Mouse (Mus musculus) midbrain, postnatal 0 days (tissue): ENCODE measurements at regions not wholly inside any gene's neighbourhood (a gene's known extent, or its start where the extent isn't known, plus 50 kb on each side); places are given as distances from the start of the nearest gene placed in this dataset.

Experiments used
- ATAC-seq: fragments of 200-750 bp; cut with Nextera tagmentation; 2 replicates; pipeline ENCODE4 v1.8.0; 2017; ENCODE audit warnings: moderate number of reproducible peaks, mild to moderate bottlenecking, moderate TSS enrichment, moderate library complexity; ENCODE audit not compliant: low FRiP score
- DNase-seq: peaks from one replicate; pipeline ENCODE4 v3.0.0-alpha.2; 2015; ENCODE audit warnings: low spot score
- H3K27ac ChIP-seq: fragments of 300-500 bp; sonication (generic); 2 replicates; pipeline ENCODE4 v1.5.1; 2014; ENCODE audit warnings: low read depth, mild to moderate bottlenecking, low read length, mixed read lengths
- H3K27me3 ChIP-seq: fragments of 300-500 bp; sonication (generic); 2 replicates; pipeline ENCODE4 v1.6.1; 2014; ENCODE audit warnings: low read length, control low read depth, mixed read lengths; ENCODE audit not compliant: insufficient read depth
- H3K36me3 ChIP-seq: fragments of 300-500 bp; sonication (generic); 2 replicates; pipeline ENCODE4 v1.6.1; 2014; ENCODE audit warnings: low read length, control low read depth, mixed read lengths; ENCODE audit not compliant: insufficient read depth
- H3K4me1 ChIP-seq: fragments of 300-500 bp; sonication (generic); 2 replicates; pipeline ENCODE4 v1.6.1; 2014; ENCODE audit warnings: mild to moderate bottlenecking, control low read depth, antibody characterized with exemption, low read length, mixed read lengths; ENCODE audit not compliant: insufficient read depth
- H3K4me2 ChIP-seq: fragments of 300-500 bp; sonication (generic); 2 replicates; pipeline ENCODE4 v1.6.1; 2014; ENCODE audit warnings: low read depth, mild to moderate bottlenecking, low read length, mixed read lengths; ENCODE audit not compliant: poor library complexity, severe bottlenecking
- H3K4me3 ChIP-seq: fragments of 300-500 bp; sonication (generic); 2 replicates; pipeline ENCODE4 v1.5.1; 2014; ENCODE audit warnings: low read depth, mild to moderate bottlenecking, low read length, moderate library complexity
- H3K9ac ChIP-seq: fragments of 300-500 bp; sonication (generic); replicated peaks from 2 replicates; pipeline ENCODE4 v1.6.1; 2014; ENCODE audit warnings: mild to moderate bottlenecking, low read length, moderate library complexity, mixed read lengths; ENCODE audit not compliant: poor library complexity, severe bottlenecking
- H3K9me3 ChIP-seq: fragments of 300-500 bp; sonication (generic); 2 replicates; pipeline ENCODE4 v1.6.1; 2016; ENCODE audit warnings: low read length, control low read depth
- CTCF ChIP-seq: IDR thresholded peaks from 2 replicates; pipeline ENCODE4 v1.5.1; 2016; ENCODE audit warnings: antibody characterized with exemption, mild to moderate bottlenecking
- WGBS: fragments of 180-500 bp; shearing (Covaris S2); extraction: QIAGEN DNeasy Blood & Tissue Kit; methylation state at CpG from one replicate; pipeline ENCODE4 v1.1.7; 2014; 5-methylcytosine and 5-hydroxymethylcytosine counted together

DNA sequence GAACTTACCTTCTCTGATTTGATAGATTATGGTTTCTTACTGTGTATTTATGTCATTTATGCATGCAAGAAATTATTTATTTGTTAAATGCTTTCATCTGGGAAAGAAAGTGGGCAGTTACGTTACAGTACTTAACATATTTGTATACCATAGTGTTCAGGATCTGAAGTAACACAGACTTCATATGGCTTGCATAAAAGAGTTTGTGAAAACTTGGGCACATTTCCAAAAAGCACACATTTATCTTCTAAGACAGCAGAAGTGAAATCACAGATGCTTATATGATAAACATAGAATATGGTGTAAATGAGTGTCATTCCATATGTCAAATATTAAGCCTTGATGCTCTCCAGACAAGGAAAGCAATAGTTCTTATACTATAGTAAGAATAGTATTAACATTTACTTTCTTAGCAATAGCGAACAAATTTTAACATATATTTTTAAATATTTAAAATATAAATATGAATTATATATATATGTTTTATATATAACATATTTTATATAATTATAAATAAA is 4549.1 kb upstream of the Gm7489 start:
- ATAC-seq (no peak), DNase-seq (no peak)
- H3K9ac ChIP-seq, result no peak overlapping the region

DNA sequence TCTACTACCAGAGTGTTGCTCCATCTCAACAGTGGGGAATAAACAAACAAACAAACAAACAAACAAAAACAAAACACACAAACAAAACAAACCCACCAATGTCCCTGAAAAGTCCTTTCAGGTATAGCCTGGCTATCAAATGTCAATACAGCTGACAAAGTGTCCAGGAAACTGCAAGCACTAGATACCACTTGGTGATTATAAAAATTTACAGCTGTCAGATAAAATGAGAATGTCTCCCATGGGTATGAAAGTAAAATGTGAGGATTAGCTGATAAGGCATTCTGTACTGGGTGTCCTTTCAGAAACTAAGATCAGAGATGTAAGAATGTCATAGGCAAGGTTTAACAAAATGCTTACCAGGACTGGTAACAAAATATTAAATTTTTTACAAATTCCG is 4537.7 kb upstream of the Gm7489 start:
- Histone ChIP-seq H3K4me3 (no peak overlapping the region), H3K9ac (no peak overlapping the region), H3K4me2 (no peak overlapping the region), H3K4me1 (no peaks in the 10 kb centered on the region), H3K9me3 (no peaks in the 10 kb centered on the region), H3K27ac (no peak overlapping the region), H3K36me3 (no peaks in the 10 kb centered on the region), H3K27me3 (no peaks in the 10 kb centered on the region)
- no peak for DNase-seq
- no peak for ATAC-seq
- TF ChIP-seq CTCF, result no peak
- WGBS, result 94% methylated on average over 1 of the region's 1 CpGs

More for the DNA sequence above, 4549.1 kb upstream of the Gm7489 start:
- H3K27me3 ChIP-seq, result no peaks in the 10 kb centered on the region
- no peaks in the 10 kb centered on the region for H3K4me1 ChIP-seq
- TF ChIP-seq CTCF, result no peak
- no peaks in the 10 kb centered on the region for H3K9me3 ChIP-seq
- no peak overlapping the region for H3K4me3 ChIP-seq
- 80% methylated on average over 2 of the region's 2 CpGs for WGBS
- no peak overlapping the region for H3K27ac ChIP-seq
- no peaks in the 10 kb centered on the region for H3K36me3 ChIP-seq
- no peak overlapping the region for H3K4me2 ChIP-seq

DNA sequence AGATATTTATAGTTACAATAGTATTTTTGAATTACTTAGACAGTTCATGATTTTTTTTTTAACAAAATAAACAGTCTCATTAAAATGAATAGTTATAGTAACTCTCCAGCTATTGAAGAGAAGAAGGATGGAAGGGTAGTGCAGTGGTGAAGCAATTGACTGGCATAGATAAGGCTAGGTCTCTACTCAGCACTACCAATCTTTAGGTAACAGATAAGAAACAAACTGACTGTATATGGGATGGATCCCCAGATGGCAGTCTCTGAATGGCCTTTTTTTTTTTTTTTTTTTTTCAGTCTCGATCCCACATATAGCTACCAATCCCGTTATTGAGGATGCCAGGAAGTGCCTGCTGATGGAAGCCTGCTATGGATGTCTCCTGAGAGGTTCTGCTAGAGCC is 4528.6 kb upstream of the Gm7489 start:
- Histone ChIP-seq H3K4me2 (no peak overlapping the region), H3K36me3 (no peaks in the 10 kb centered on the region), H3K9ac (no peak overlapping the region), H3K4me3 (no peak overlapping the region), H3K4me1 (no peaks in the 10 kb centered on the region), H3K27me3 (no peaks in the 10 kb centered on the region), H3K9me3 (no peaks in the 10 kb centered on the region), H3K27ac (no peak overlapping the region)
- TF ChIP-seq CTCF, result no peak
- ATAC-seq, result no peak
- 80% methylated on average over 2 of the region's 2 CpGs for WGBS
- DNase-seq, result no peak

DNA sequence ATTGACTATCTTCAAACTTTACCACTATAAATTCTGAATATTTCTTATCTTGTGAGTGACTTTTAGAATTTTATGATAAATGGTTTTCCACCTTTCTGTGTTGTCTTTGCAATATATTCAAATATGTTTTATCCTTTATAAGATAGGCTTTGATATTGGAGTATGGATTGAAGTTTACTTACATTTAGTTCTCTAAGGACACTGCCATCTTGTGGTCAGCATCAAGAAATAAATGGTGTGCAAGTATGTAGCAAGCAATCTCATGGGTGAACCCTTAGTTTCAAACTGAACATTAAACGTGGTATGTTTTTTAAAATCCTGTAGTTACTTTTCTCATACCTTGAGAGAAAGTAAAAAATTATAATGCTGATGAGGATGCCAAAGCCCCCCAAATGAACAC is 4488.7 kb upstream of the Gm7489 start:
- 49% methylated on average over 1 of the region's 1 CpGs for WGBS
- ATAC-seq (no peak), DNase-seq (peak; percentile 16)
- H3K4me1 ChIP-seq, result no peaks in the 10 kb centered on the region
- H3K9me3 ChIP-seq, result no peaks in the 10 kb centered on the region
- no peak overlapping the region for H3K27ac ChIP-seq
- H3K4me3 ChIP-seq, result no peak overlapping the region
- no peaks in the 10 kb centered on the region for H3K27me3 ChIP-seq
- TF ChIP-seq CTCF, result peak; percentile 57
- no peak overlapping the region for H3K4me2 ChIP-seq
- H3K36me3 ChIP-seq, result no peaks in the 10 kb centered on the region
- H3K9ac ChIP-seq, result no peak overlapping the region

DNA sequence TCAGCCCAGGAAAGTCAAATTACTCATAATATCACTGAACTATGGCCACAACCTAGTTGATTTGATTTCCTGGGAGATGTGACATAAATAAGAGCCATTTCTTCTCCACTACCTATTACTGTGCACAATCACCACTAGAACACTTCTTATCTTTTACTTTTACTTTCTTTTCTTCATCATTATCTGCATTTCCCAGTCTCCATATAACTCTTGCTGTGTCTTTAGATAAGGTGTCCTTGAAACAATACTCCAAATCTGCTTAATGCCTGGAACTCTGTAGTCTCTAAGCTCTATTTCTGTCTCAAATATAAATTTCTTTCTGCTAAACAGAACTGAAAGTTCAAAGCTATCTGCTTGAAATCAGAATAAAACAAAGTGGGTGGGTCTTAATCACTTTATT is 4471.0 kb upstream of the Gm7489 start:
- no peak overlapping the region for H3K9ac ChIP-seq
- ATAC-seq (no peak), DNase-seq (no peak)
- no peak overlapping the region for H3K27ac ChIP-seq
- no peaks in the 10 kb centered on the region for H3K4me1 ChIP-seq
- no peak overlapping the region for H3K4me2 ChIP-seq
- no peak overlapping the region for H3K4me3 ChIP-seq
- no peaks in the 10 kb centered on the region for H3K27me3 ChIP-seq
- no peak for TF ChIP-seq CTCF
- H3K9me3 ChIP-seq, result no peaks in the 10 kb centered on the region
- no peaks in the 10 kb centered on the region for H3K36me3 ChIP-seq

DNA sequence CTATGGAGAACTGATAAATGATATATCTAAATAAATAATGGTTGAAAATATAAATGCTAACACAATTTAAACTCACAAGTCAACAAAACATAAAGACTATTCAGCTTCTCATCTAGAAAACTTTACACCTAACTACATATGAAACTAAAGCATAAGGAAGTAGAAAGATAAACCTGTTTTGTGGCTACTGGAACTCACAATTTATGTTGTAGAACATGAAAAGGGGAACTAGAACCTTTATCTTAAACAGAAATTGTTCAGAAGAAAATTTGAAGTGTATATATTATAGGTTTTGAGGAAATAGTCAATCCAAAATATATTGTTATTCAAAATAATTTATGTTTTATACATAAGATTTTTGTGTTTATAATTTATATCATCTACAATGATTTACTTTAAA is 4433.4 kb upstream of the Gm7489 start:
- Histone ChIP-seq H3K27ac (no peak overlapping the region), H3K4me1 (no peaks in the 10 kb centered on the region), H3K36me3 (no peaks in the 10 kb centered on the region), H3K9me3 (no peaks in the 10 kb centered on the region), H3K27me3 (no peaks in the 10 kb centered on the region), H3K4me2 (no peak overlapping the region), H3K4me3 (no peak overlapping the region), H3K9ac (no peak overlapping the region)
- no peak for DNase-seq
- no peak for TF ChIP-seq CTCF
- no peak for ATAC-seq

DNA sequence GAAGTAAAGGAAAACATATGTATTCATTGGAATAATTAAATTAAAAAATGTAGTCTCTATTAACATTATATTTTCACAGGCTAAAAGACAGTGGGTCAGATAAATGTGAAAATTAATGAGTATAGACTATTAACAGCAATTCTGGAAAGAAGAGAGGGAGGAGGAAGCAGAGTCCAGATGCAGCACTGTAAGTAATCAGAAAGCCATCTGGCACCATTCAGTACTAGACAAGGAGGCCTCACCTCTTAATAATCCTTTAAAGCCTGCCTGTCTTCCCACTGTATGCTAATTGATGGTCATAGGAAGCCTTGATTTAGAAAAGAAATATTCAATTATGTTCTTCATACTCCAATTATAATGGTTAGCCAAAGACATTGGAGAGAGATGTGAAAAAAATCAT is 4400.1 kb upstream of the Gm7489 start:
- no peak overlapping the region for H3K4me2 ChIP-seq
- no peak overlapping the region for H3K27ac ChIP-seq
- no peaks in the 10 kb centered on the region for H3K9me3 ChIP-seq
- H3K27me3 ChIP-seq, result no peaks in the 10 kb centered on the region
- H3K4me3 ChIP-seq, result no peak overlapping the region
- DNase-seq (peak; percentile 14), ATAC-seq (no peak)
- no peak for TF ChIP-seq CTCF
- no peak overlapping the region for H3K9ac ChIP-seq
- no peaks in the 10 kb centered on the region for H3K4me1 ChIP-seq
- H3K36me3 ChIP-seq, result no peaks in the 10 kb centered on the region
